Mouse (Mus musculus): ENCODE measurements around the gene Pank2. TPM values are rescaled to one million over a fixed set of nuclear protein-coding genes. Genes with fewer than 3 reads are reported as not detected.

Pank2 gene
- polyA plus RNA-seq (2015; fragmentation: Nextera tagmentation; extraction: Ambion mirVana): 15.6 and 16.9 TPM in 2 replicates

GRCm38 (mm10) chr2:131262213-131262672 lies at the start of gene Pank2:
TSS of gene Pank2 (plus strand) at chr2:131262495.
- Histone ChIP-seq H3K27me3 (ENCODE audit: control insufficient read depth, insufficient read depth, low read depth, low read length) (no peaks in the 10 kb centered on the region), H3K9me3 (replicated peaks; ENCODE audit: control insufficient read depth, low read length) (no peaks in the 10 kb centered on the region), H3K27ac (ENCODE audit: low read length) (peak within 1 kb of the TSS; percentile 98), H3K4me2 (ENCODE audit: low read depth, low read length) (peak within 1 kb of the TSS; percentile 89), H3K9ac (ENCODE audit: low read depth, low read length) (peak within 1 kb of the TSS; percentile 91), H3K4me1 (ENCODE audit: control insufficient read depth, low read depth, low read length) (peaks cover 51% of the 10 kb centered on the region), H3K4me3 (ENCODE audit: low read depth, low read length) (peak within 1 kb of the TSS; percentile 62), H3K36me3 (ENCODE audit: control insufficient read depth, insufficient read depth) (0 out of 2 replicates have a peak, but pooled peaks cover 2% of the 10 kb centered on the region)
- peak; percentile 94 for ATAC-seq (ENCODE audit: low read depth)
- under 1% methylated on average over 41 of the region's 49 CpGs for WGBS (ENCODE audit: insufficient replicate concordance)

DNA sequence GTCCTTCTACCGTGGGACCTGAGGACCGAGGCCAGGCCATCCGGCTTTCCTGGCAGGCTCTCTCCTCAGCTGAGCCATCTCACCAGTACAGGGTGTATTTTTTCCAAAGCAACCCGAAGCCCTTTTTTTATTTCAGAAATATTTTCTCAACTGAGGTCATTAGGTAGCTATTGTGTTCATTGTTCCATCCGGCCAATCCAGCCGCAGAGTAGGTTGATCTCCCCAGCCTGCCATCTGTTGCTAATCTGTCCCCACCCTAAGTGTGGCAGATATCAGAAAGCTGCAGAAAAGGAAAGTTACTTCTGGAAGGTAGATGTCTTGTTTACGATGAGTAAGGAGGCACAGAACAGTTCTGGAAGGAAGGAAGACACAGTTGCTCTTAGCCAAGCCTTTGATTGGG lies 48.5 kb upstream of the Pank2 start:
- 43% methylated on average over 7 of the region's 7 CpGs for WGBS (ENCODE audit: insufficient replicate concordance)
- Histone ChIP-seq H3K4me1 (ENCODE audit: control insufficient read depth, low read depth, low read length) (peaks cover 56% of the 10 kb centered on the region), H3K4me2 (ENCODE audit: low read depth, low read length) (peak overlapping the region; percentile 63), H3K9me3 (replicated peaks; ENCODE audit: control insufficient read depth, low read length) (no peaks in the 10 kb centered on the region), H3K27me3 (ENCODE audit: control insufficient read depth, insufficient read depth, low read depth, low read length) (no peaks in the 10 kb centered on the region), H3K27ac (ENCODE audit: low read length) (peak overlapping the region; percentile 94), H3K9ac (ENCODE audit: low read depth, low read length) (peak overlapping the region; percentile 67), H3K36me3 (ENCODE audit: control insufficient read depth, insufficient read depth) (peaks cover 7% of the 10 kb centered on the region), H3K4me3 (ENCODE audit: low read depth, low read length) (peak overlapping the region; percentile 36)
- ATAC-seq (ENCODE audit: low read depth): peak; percentile 64

GRCm38 (mm10) chr2:131215941-131216858 lies 46.1 kb upstream of the Pank2 start:
- no peak overlapping the region for H3K4me3 ChIP-seq (ENCODE audit: low read depth, low read length)
- H3K9me3 ChIP-seq (replicated peaks; ENCODE audit: control insufficient read depth, low read length): no peaks in the 10 kb centered on the region
- no peak for ATAC-seq (ENCODE audit: low read depth)
- 84% methylated on average over 7 of the region's 7 CpGs for WGBS (ENCODE audit: insufficient replicate concordance)
- H3K27ac ChIP-seq (ENCODE audit: low read length): peak overlapping the region; percentile 58
- peaks cover 42% of the 10 kb centered on the region for H3K4me1 ChIP-seq (ENCODE audit: control insufficient read depth, low read depth, low read length)
- no peak overlapping the region for H3K9ac ChIP-seq (ENCODE audit: low read depth, low read length)
- H3K4me2 ChIP-seq (ENCODE audit: low read depth, low read length): no peak overlapping the region
- H3K27me3 ChIP-seq (ENCODE audit: control insufficient read depth, insufficient read depth, low read depth, low read length): no peaks in the 10 kb centered on the region
- peaks cover 7% of the 10 kb centered on the region for H3K36me3 ChIP-seq (ENCODE audit: control insufficient read depth, insufficient read depth)

DNA sequence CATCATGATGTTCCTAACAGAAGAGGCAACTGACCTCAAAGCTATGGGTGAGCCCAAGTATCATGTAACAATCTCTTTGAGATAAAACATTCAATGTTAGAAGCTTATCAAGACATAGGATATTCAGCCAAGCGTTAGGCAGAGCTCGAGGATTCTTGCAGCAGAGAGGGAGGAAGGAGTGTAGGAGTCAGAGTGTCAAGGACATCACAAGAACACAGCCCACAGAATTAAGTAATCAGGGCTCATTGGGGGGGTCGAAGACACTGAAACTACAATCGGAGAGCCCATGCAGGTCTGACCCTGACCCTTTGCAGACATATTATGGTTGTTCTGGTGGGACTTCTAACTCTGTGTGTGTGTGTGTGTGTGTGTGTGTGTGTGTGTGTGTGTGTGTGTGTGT lies 42.3 kb upstream of the Pank2 start:
- Histone ChIP-seq H3K27me3 (ENCODE audit: control insufficient read depth, insufficient read depth, low read depth, low read length) (no peaks in the 10 kb centered on the region), H3K4me2 (ENCODE audit: low read depth, low read length) (no peak overlapping the region), H3K4me3 (ENCODE audit: low read depth, low read length) (no peak overlapping the region), H3K4me1 (ENCODE audit: control insufficient read depth, low read depth, low read length) (peaks cover 42% of the 10 kb centered on the region), H3K9ac (ENCODE audit: low read depth, low read length) (no peak overlapping the region), H3K36me3 (ENCODE audit: control insufficient read depth, insufficient read depth) (no peaks in the 10 kb centered on the region), H3K27ac (ENCODE audit: low read length) (no peak overlapping the region), H3K9me3 (replicated peaks; ENCODE audit: control insufficient read depth, low read length) (no peaks in the 10 kb centered on the region)
- WGBS (ENCODE audit: insufficient replicate concordance): 49% methylated on average over 4 of the region's 4 CpGs
- no peak for ATAC-seq (ENCODE audit: low read depth)

- H3K4me1 ChIP-seq (ENCODE audit: control insufficient read depth, low read depth, low read length): peaks cover 39% of the 10 kb centered on the region
- no peak for ATAC-seq (ENCODE audit: low read depth)
- H3K9me3 ChIP-seq (replicated peaks; ENCODE audit: control insufficient read depth, low read length): no peaks in the 10 kb centered on the region
- no peak overlapping the region for H3K4me2 ChIP-seq (ENCODE audit: low read depth, low read length)
- H3K4me3 ChIP-seq (ENCODE audit: low read depth, low read length): no peak overlapping the region
- peak overlapping the region; percentile 54; the same call in 1 of the 2 replicates for H3K9ac ChIP-seq (ENCODE audit: low read depth, low read length)
- peak overlapping the region; percentile 96 for H3K27ac ChIP-seq (ENCODE audit: low read length)
- H3K36me3 ChIP-seq (ENCODE audit: control insufficient read depth, insufficient read depth): no peaks in the 10 kb centered on the region
- no peaks in the 10 kb centered on the region for H3K27me3 ChIP-seq (ENCODE audit: control insufficient read depth, insufficient read depth, low read depth, low read length)
- 26% methylated on average over 3 of the region's 3 CpGs for WGBS (ENCODE audit: insufficient replicate concordance)
These were observed 40.3 kb upstream of the Pank2 start for GRCm38 (mm10) chr2:131221853-131222515.

GRCm38 (mm10) chr2:131222562-131222961 lies 39.7 kb upstream of the Pank2 start:
- peak; percentile 39 for ATAC-seq (ENCODE audit: low read depth)
- peak overlapping the region; percentile 54 for H3K9ac ChIP-seq (ENCODE audit: low read depth, low read length)
- no peaks in the 10 kb centered on the region for H3K36me3 ChIP-seq (ENCODE audit: control insufficient read depth, insufficient read depth)
- 12% methylated on average over 5 of the region's 5 CpGs for WGBS (ENCODE audit: insufficient replicate concordance)
- peaks cover 39% of the 10 kb centered on the region for H3K4me1 ChIP-seq (ENCODE audit: control insufficient read depth, low read depth, low read length)
- H3K4me2 ChIP-seq (ENCODE audit: low read depth, low read length): peak overlapping the region; percentile 47
- no peaks in the 10 kb centered on the region for H3K9me3 ChIP-seq (replicated peaks; ENCODE audit: control insufficient read depth, low read length)
- H3K27ac ChIP-seq (ENCODE audit: low read length): peak overlapping the region; percentile 96
- H3K27me3 ChIP-seq (ENCODE audit: control insufficient read depth, insufficient read depth, low read depth, low read length): no peaks in the 10 kb centered on the region
- H3K4me3 ChIP-seq (ENCODE audit: low read depth, low read length): no peak overlapping the region

DNA sequence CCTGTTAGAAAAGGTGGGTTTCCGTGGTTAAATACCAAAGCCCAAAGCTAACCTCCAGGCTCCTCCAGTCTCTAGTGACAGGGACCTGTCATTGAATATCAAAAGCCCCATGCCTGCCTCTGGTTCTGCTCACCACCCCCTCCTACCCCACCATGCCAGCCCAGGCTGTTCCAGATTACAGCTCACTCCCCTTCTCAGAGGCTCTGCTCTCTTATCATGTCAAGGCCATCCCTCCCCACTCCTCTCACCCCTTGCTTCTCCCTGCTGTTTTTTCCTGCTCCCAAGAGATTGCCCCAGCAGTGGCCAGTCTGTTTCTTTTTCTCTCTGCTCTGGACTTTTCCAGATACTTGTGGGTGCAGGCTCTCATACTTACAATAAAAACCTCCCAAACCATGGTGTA lies 38.7 kb upstream of the Pank2 start:
- ATAC-seq (ENCODE audit: low read depth): peak; percentile 99
- Histone ChIP-seq H3K9ac (ENCODE audit: low read depth, low read length) (peak overlapping the region; percentile 54), H3K27ac (ENCODE audit: low read length) (peak overlapping the region; percentile 96), H3K4me2 (ENCODE audit: low read depth, low read length) (peak overlapping the region; percentile 47), H3K9me3 (replicated peaks; ENCODE audit: control insufficient read depth, low read length) (no peaks in the 10 kb centered on the region), H3K4me3 (ENCODE audit: low read depth, low read length) (no peak overlapping the region), H3K27me3 (ENCODE audit: control insufficient read depth, insufficient read depth, low read depth, low read length) (no peaks in the 10 kb centered on the region), H3K4me1 (ENCODE audit: control insufficient read depth, low read depth, low read length) (peaks cover 39% of the 10 kb centered on the region), H3K36me3 (ENCODE audit: control insufficient read depth, insufficient read depth) (no peaks in the 10 kb centered on the region)
- 35% methylated on average over 1 of the region's 1 CpGs for WGBS (ENCODE audit: insufficient replicate concordance)

- Histone ChIP-seq H3K9ac (ENCODE audit: low read depth, low read length) (no peak overlapping the region), H3K27ac (ENCODE audit: low read length) (peak overlapping the region; percentile 43; the same call in 1 of the 2 replicates), H3K4me3 (ENCODE audit: low read depth, low read length) (no peak overlapping the region), H3K9me3 (replicated peaks; ENCODE audit: control insufficient read depth, low read length) (no peaks in the 10 kb centered on the region), H3K27me3 (ENCODE audit: control insufficient read depth, insufficient read depth, low read depth, low read length) (no peaks in the 10 kb centered on the region), H3K4me2 (ENCODE audit: low read depth, low read length) (no peak overlapping the region), H3K4me1 (ENCODE audit: control insufficient read depth, low read depth, low read length) (peaks cover 39% of the 10 kb centered on the region), H3K36me3 (ENCODE audit: control insufficient read depth, insufficient read depth) (no peaks in the 10 kb centered on the region)
- 90% methylated on average over 6 of the region's 6 CpGs for WGBS (ENCODE audit: insufficient replicate concordance)
- no peak for ATAC-seq (ENCODE audit: low read depth)
These were observed 37.1 kb upstream of the Pank2 start for GRCm38 (mm10) chr2:131225178-131225577.
